Mouse (Mus musculus): ENCODE results near the gene Nt5e.

GRCm38 (mm10) chr9:88362055-88362850 is 35.3 kb downstream of the Nt5e start:
- no peak for TF ChIP-seq E2F4 (IDR thresholded peaks at IDR 0.05; ENCODE audit: insufficient read depth)
- TF ChIP-seq MAX (IDR thresholded peaks at IDR 0.05; ENCODE audit: low read depth), result no peak
